Mouse (Mus musculus) lung, adult 2 months (tissue): ENCODE measurements around the gene Cc2d2b.

Experiments used
- CTCF ChIP-seq: fragments of 200-500 bp; IDR thresholded peaks from 2 replicates; pipeline ENCODE4 v1.5.1; 2011; ENCODE audit warnings: mild to moderate bottlenecking, low read length, control low read depth; ENCODE audit not compliant: insufficient read depth
- POLR2A ChIP-seq: fragments of 200-500 bp; IDR thresholded peaks from 2 replicates; pipeline ENCODE4 v1.6.1; 2011; ENCODE audit warnings: low read depth, mild to moderate bottlenecking, control low read depth, low read length, borderline replicate concordance; ENCODE audit errors: extremely low read depth

DNA sequence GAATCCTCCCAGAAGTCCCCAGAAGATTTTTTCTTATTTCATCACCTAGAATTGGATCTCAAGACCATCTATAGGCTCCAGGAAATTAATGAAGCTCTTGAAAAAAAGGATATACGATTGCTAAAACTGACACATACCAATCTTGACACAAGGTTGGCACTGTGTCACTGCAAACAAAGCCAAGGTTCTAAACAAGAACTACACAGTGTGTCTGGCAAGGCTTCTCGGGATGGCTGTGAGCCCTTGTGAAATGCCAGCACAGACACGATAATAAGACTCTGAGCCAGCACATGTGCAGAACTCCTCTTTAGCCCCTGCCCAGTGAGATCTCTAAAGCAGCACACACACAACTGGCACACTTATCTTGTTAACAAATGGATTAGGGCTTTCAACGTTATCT lies 111.0 kb downstream of the Cc2d2b start:
- no peak for TF ChIP-seq CTCF
- no peak for TF ChIP-seq POLR2A
